Mouse (Mus musculus) myocyte (in vitro differentiated cells): ENCODE data around the gene Elf3.

Experiments
- CEBPB ChIP-seq: IDR thresholded peaks from 2 replicates; pipeline ENCODE4 v1.6.1; 2011; ENCODE audit warnings: mild to moderate bottlenecking, moderate library complexity; ENCODE audit not compliant: poor library complexity, insufficient read depth, severe bottlenecking
- E2F4 ChIP-seq: IDR thresholded peaks from one replicate; pipeline ENCODE4 v1.6.1; 2011; ENCODE audit warnings: mild to moderate bottlenecking, control low read depth, moderate library complexity; ENCODE audit not compliant: insufficient read depth
- MAX ChIP-seq: IDR thresholded peaks from one replicate; pipeline ENCODE4 v1.6.1; 2011; ENCODE audit warnings: low read depth, mild to moderate bottlenecking, control low read depth
- POLR2A ChIP-seq: IDR thresholded peaks from one replicate; pipeline ENCODE4 v1.6.1; 2011; ENCODE audit warnings: low read depth, mild to moderate bottlenecking, control low read depth, moderate library complexity; ENCODE audit not compliant: insufficient read length
- SRF ChIP-seq: IDR thresholded peaks from one replicate; pipeline ENCODE4 v1.6.1; 2011; ENCODE audit warnings: low read depth; ENCODE audit not compliant: control insufficient read depth, insufficient read length
- TCF12 ChIP-seq: IDR thresholded peaks from one replicate; pipeline ENCODE4 v1.6.1; 2011; ENCODE audit warnings: mild to moderate bottlenecking, control low read depth; ENCODE audit not compliant: poor library complexity, insufficient read depth, severe bottlenecking
- TCF3 ChIP-seq: IDR thresholded peaks from one replicate; pipeline ENCODE4 v1.6.1; 2011; ENCODE audit warnings: low read depth, control low read depth; ENCODE audit not compliant: insufficient read length

DNA sequence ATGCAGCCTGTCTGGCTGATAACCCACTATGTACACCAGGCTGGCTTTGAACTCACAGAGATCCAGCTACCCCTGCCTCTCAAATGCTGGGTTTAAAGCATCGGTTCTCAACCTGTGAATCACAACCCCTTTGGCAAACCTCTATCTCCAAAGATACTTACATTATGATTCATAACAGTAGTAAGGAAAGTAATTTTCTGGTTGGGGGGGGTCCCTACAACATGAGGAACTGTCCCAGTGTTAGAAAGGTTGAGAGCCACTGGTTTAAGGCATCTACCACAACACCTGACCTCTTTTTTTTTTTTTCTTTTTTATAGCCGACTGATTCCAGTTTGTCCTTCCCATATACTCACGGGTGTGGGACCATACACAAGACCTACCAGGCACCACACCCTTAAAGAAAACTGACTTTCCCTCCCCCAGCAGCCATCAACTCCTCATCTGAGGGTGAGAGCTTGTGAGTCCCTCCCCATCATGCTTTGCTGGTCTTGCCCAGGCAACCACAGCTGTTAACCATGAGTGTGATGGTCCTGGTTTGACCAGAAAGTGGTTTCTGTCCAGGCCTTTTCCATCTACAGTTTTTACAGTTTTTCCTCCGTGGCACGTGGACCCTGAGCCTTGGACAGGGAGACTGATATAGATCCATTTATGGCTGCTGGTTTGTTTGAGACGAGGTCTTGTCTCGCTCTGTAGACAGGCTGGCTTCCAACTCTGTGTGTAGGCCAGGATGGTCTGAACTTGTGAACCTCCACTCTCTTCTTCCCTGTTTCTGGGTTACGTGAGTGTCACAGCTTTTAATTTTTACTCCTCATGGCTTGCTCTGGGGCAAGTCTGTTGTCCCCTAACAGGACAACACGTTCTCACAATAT, 44.4 kb downstream of the Elf3 start:
- TF ChIP-seq TCF12 (no peak), TCF3 (no peak), POLR2A (no peak), MAX (no peak), E2F4 (no peak), SRF (no peak), CEBPB (no peak)
